Mouse (Mus musculus): ENCODE data around the gene Hunk. TPM values are rescaled to one million over a fixed set of nuclear protein-coding genes. Genes with fewer than 3 reads are reported as not detected.

Hunk gene
- total and polyA plus RNA-seq, 2 experiments, result 0.50 to 0.74 TPM

DNA sequence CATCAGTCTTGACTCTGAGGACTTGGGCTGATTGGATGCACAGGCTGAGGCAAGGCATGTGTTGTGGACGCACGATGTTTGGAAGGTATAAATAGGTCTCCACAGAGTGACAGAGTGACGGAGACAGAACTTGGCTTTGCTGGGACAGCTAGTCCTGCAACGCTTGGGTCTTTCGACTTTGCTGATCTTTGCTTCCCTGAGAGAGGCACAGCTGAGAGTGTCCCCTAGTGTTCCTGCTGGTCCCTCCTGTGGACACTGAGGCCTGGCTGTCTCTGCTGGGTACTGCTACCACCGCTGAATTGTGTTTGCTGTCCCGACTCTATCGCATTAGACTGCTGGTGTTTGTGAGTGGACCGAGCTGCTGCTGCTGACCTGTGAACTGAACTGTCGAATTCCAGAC lies 156.6 kb downstream of the Hunk start:
- no peaks in the 10 kb centered on the region for H3K79me2 ChIP-seq (ENCODE audit: control insufficient read depth, insufficient read depth, low read length)
- no peaks in the 10 kb centered on the region for H3K36me3 ChIP-seq (ENCODE audit: control insufficient read depth, insufficient read depth, low read length)
- DNase-seq (ENCODE audit: extremely low read depth, low read depth, low spot score), result no peak
- TF ChIP-seq CTCF (IDR thresholded peaks at IDR 0.05; ENCODE audit: low read depth, low read length) (no peak), POLR2A (IDR thresholded peaks at IDR 0.05; ENCODE audit: extremely low read depth, insufficient read depth, low read length) (no peak)
- WGBS, result 52% methylated on average over 10 of the region's 10 CpGs
- no peak overlapping the region for H3K4me3 ChIP-seq (ENCODE audit: insufficient read depth, low read depth, low read length)
- no peak overlapping the region for H3K9ac ChIP-seq (ENCODE audit: low read depth, low read length)
- H3K27ac ChIP-seq (replicated peaks; ENCODE audit: insufficient read depth, low read depth, low read length), result no peak overlapping the region
- no peaks in the 10 kb centered on the region for H3K4me1 ChIP-seq (ENCODE audit: control insufficient read depth, insufficient read depth, low read length)
- no peaks in the 10 kb centered on the region for H3K27me3 ChIP-seq (ENCODE audit: control insufficient read depth, insufficient read depth, low read length)

DNA sequence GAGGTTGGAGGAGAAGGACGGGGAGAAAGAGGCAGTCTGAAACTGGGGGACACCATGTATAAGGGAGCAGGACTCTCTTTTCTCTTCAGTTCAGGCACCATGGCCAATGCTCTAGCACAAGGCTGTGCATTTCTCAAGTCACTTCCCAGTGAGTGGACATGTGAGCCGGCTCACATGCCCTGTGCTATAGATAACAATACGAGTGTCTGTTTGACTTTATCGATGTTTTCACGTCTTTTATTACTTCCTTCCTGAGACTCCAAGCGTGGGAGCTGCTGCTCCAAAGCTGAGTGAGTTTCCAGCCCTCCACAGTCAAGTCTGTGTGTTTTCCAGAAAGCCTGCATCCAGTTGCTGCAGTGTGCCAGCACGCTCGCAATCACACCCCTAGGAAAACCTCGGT lies 158.4 kb downstream of the Hunk start:
- H3K79me2 ChIP-seq (ENCODE audit: control insufficient read depth, insufficient read depth, low read length), result no peaks in the 10 kb centered on the region
- DNase-seq (ENCODE audit: extremely low read depth, low read depth, low spot score), result no peak
- no peaks in the 10 kb centered on the region for H3K4me1 ChIP-seq (ENCODE audit: control insufficient read depth, insufficient read depth, low read length)
- TF ChIP-seq CTCF (IDR thresholded peaks at IDR 0.05; ENCODE audit: low read depth, low read length), result no peak
- no peak for TF ChIP-seq POLR2A (IDR thresholded peaks at IDR 0.05; ENCODE audit: extremely low read depth, insufficient read depth, low read length)
- no peaks in the 10 kb centered on the region for H3K27me3 ChIP-seq (ENCODE audit: control insufficient read depth, insufficient read depth, low read length)
- no peak overlapping the region for H3K27ac ChIP-seq (replicated peaks; ENCODE audit: insufficient read depth, low read depth, low read length)
- WGBS, result 70% methylated on average over 9 of the region's 9 CpGs
- H3K36me3 ChIP-seq (ENCODE audit: control insufficient read depth, insufficient read depth, low read length), result no peaks in the 10 kb centered on the region
- no peak overlapping the region for H3K9ac ChIP-seq (ENCODE audit: low read depth, low read length)
- H3K4me3 ChIP-seq (ENCODE audit: insufficient read depth, low read depth, low read length), result no peak overlapping the region

DNA sequence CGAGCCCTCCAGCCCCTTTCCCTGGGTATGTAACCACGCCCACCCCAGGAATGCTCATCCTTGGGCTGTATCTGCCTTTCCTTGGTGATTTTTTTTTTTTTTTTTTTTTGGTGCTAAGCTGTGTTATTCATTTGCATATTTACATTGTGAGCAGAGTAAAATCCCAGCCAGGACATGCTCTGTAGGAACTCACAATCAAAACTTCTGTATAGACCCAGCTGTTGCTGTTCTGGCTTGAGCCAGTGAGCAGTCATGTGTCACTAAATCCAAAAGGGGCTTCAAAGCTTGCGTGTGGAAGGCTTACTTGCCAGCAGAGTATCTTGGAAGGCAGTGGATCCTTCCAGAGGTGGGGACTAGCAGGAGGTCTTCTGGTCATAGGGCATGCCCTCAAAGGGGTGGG lies 159.7 kb downstream of the Hunk start:
- H3K4me1 ChIP-seq (ENCODE audit: control insufficient read depth, insufficient read depth, low read length), result no peaks in the 10 kb centered on the region
- no peak overlapping the region for H3K9ac ChIP-seq (ENCODE audit: low read depth, low read length)
- 73% methylated on average over 3 of the region's 3 CpGs for WGBS
- DNase-seq (ENCODE audit: extremely low read depth, low read depth, low spot score), result no peak
- no peaks in the 10 kb centered on the region for H3K27me3 ChIP-seq (ENCODE audit: control insufficient read depth, insufficient read depth, low read length)
- H3K36me3 ChIP-seq (ENCODE audit: control insufficient read depth, insufficient read depth, low read length), result no peaks in the 10 kb centered on the region
- no peak overlapping the region for H3K27ac ChIP-seq (replicated peaks; ENCODE audit: insufficient read depth, low read depth, low read length)
- TF ChIP-seq POLR2A (IDR thresholded peaks at IDR 0.05; ENCODE audit: extremely low read depth, insufficient read depth, low read length), result no peak
- TF ChIP-seq CTCF (IDR thresholded peaks at IDR 0.05; ENCODE audit: low read depth, low read length), result no peak
- no peaks in the 10 kb centered on the region for H3K79me2 ChIP-seq (ENCODE audit: control insufficient read depth, insufficient read depth, low read length)
- H3K4me3 ChIP-seq (ENCODE audit: insufficient read depth, low read depth, low read length), result no peak overlapping the region

GRCm38 (mm10) chr16:90546591-90546990 lies 160.8 kb downstream of the Hunk start:
- Histone ChIP-seq H3K9ac (ENCODE audit: low read depth, low read length) (no peak overlapping the region), H3K27me3 (ENCODE audit: control insufficient read depth, insufficient read depth, low read length) (no peaks in the 10 kb centered on the region), H3K79me2 (ENCODE audit: control insufficient read depth, insufficient read depth, low read length) (no peaks in the 10 kb centered on the region), H3K4me3 (ENCODE audit: insufficient read depth, low read depth, low read length) (no peak overlapping the region), H3K36me3 (ENCODE audit: control insufficient read depth, insufficient read depth, low read length) (no peaks in the 10 kb centered on the region), H3K4me1 (ENCODE audit: control insufficient read depth, insufficient read depth, low read length) (no peaks in the 10 kb centered on the region), H3K27ac (replicated peaks; ENCODE audit: insufficient read depth, low read depth, low read length) (no peak overlapping the region)
- TF ChIP-seq POLR2A (IDR thresholded peaks at IDR 0.05; ENCODE audit: extremely low read depth, insufficient read depth, low read length) (no peak), CTCF (IDR thresholded peaks at IDR 0.05; ENCODE audit: low read depth, low read length) (no peak)
- WGBS, result 85% methylated on average over 3 of the region's 3 CpGs
- DNase-seq (ENCODE audit: extremely low read depth, low read depth, low spot score), result no peak

DNA sequence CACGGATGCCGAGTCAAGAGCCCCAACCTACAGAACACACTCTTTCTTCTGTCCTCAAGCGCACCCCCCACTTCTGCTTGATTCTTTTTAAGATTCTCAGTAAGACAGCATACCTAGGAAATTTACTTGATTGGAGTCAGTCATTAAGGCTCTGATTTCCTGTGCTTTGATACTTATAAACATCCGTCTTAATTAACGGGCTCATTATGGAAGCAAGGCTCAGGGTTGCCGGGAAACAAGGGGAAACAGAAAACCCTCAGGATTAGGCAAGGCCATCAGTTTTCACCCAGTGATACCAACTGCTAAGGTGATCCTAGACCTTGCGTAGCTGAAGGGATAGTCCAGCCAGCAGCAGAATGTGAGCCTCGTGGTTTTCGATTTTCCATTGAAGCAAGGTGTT lies 162.2 kb downstream of the Hunk start:
- Histone ChIP-seq H3K4me3 (ENCODE audit: insufficient read depth, low read depth, low read length) (no peak overlapping the region), H3K9ac (ENCODE audit: low read depth, low read length) (no peak overlapping the region), H3K27me3 (ENCODE audit: control insufficient read depth, insufficient read depth, low read length) (no peaks in the 10 kb centered on the region; the same call in 1 of the 2 replicates), H3K27ac (replicated peaks; ENCODE audit: insufficient read depth, low read depth, low read length) (no peak overlapping the region), H3K36me3 (ENCODE audit: control insufficient read depth, insufficient read depth, low read length) (no peaks in the 10 kb centered on the region), H3K4me1 (ENCODE audit: control insufficient read depth, insufficient read depth, low read length) (no peaks in the 10 kb centered on the region), H3K79me2 (ENCODE audit: control insufficient read depth, insufficient read depth, low read length) (no peaks in the 10 kb centered on the region)
- DNase-seq (ENCODE audit: extremely low read depth, low read depth, low spot score), result no peak
- 85% methylated on average over 9 of the region's 9 CpGs for WGBS
- TF ChIP-seq POLR2A (IDR thresholded peaks at IDR 0.05; ENCODE audit: extremely low read depth, insufficient read depth, low read length) (no peak), CTCF (IDR thresholded peaks at IDR 0.05; ENCODE audit: low read depth, low read length) (no peak)

Other genes with a start within 250 kb of the Hunk start
- 0.65 and 1.2 TPM in 2 replicates for gene Tiam1, start 242.2 kb upstream of the Hunk start, total RNA-seq (2014; rRNA removed)
- 0.27 and 1.1 TPM in 2 replicates for gene Tiam1, start 242.2 kb upstream of the Hunk start, polyA plus RNA-seq (2012; rRNA removed)
- 1,217 and 1,360 TPM in 2 replicates for gene Sod1, start 165.3 kb upstream of the Hunk start, total RNA-seq (2014; rRNA removed)
- gene Sod1, start 165.3 kb upstream of the Hunk start, polyA plus RNA-seq (2012; rRNA removed), result 1,719 and 1,927 TPM in 2 replicates
- gene Scaf4, start 101.5 kb upstream of the Hunk start, total RNA-seq (2014; rRNA removed), result 8.2 and 10.7 TPM in 2 replicates
- gene Scaf4, start 101.5 kb upstream of the Hunk start, polyA plus RNA-seq (2012; rRNA removed), result 14.7 and 20.9 TPM in 2 replicates

Data from liver, adult 2 months (tissue).